Mouse (Mus musculus) intestine, embryonic 15.5 days (tissue): ENCODE results near the gene Gm10642. TPM values are rescaled to one million over a fixed set of nuclear protein-coding genes. Genes with fewer than 3 reads are reported as not detected.

Source experiments
- ATAC-seq: fragments of 200-750 bp; cut with Nextera tagmentation; 2 replicates; pipeline ENCODE4 v1.8.0; 2017; ENCODE audit warnings: moderate TSS enrichment, moderate library complexity
- H3K27ac ChIP-seq: fragments of 300-500 bp; sonication (generic); 2 replicates; pipeline ENCODE4 v1.5.1; 2015; ENCODE audit warnings: mild to moderate bottlenecking, inconsistent platforms
- H3K27me3 ChIP-seq: fragments of 300-500 bp; sonication (generic); replicated peaks from 2 replicates; pipeline ENCODE4 v1.6.1; 2015; ENCODE audit warnings: inconsistent platforms
- H3K36me3 ChIP-seq: fragments of 300-500 bp; sonication (generic); 2 replicates; pipeline ENCODE4 v1.6.1; 2015; ENCODE audit warnings: inconsistent platforms
- H3K4me1 ChIP-seq: fragments of 300-500 bp; sonication (generic); replicated peaks from 2 replicates; pipeline ENCODE4 v1.6.1; 2015; ENCODE audit warnings: inconsistent platforms
- H3K4me2 ChIP-seq: fragments of 300-500 bp; sonication (generic); replicated peaks from 2 replicates; pipeline ENCODE4 v1.6.1; 2015; ENCODE audit warnings: mild to moderate bottlenecking, inconsistent platforms
- H3K4me3 ChIP-seq: fragments of 300-500 bp; sonication (generic); replicated peaks from 2 replicates; pipeline ENCODE4 v1.5.1; 2015; ENCODE audit warnings: inconsistent platforms
- H3K9ac ChIP-seq: fragments of 300-500 bp; sonication (generic); 2 replicates; pipeline ENCODE4 v1.6.1; 2015; ENCODE audit warnings: inconsistent platforms
- H3K9me3 ChIP-seq: fragments of 300-500 bp; sonication (generic); 2 replicates; pipeline ENCODE4 v1.6.1; 2016; ENCODE audit warnings: inconsistent platforms
- WGBS: fragments of 180-500 bp; shearing (Covaris S2); methylation state at CpG from one replicate; pipeline ENCODE4 v1.1.7; 2015; 5-methylcytosine and 5-hydroxymethylcytosine counted together
- polyA plus RNA-seq: library from polyadenylated mRNA; unstranded; fragments of >200 nt; fragmentation: Nextera tagmentation; extraction: Ambion mirVana; gene quantifications from 2 replicates; pipeline ENCODE4 v1.2.1, GENCODE M21; 2015

Gm10642 gene
- polyA plus RNA-seq, 1 experiment from 2014 or later = 0.59 TPM

GRCm38 (mm10) chr9:70657013-70657967, 1.2 kb downstream of the Gm10642 start, which contains the start of gene Mindy2:
Mindy2 (minus strand) TSS chr9:70657174.
- 1% methylated on average over 67 of the region's 67 CpGs for WGBS
- H3K27me3 ChIP-seq = no peaks in the 10 kb centered on the region

GRCm38 (mm10) chr9:70658266-70658665, 2.2 kb downstream of the Gm10642 start:
- Histone ChIP-seq H3K27ac (no peak overlapping the region), H3K4me3 (no peak overlapping the region), H3K27me3 (no peaks in the 10 kb centered on the region), H3K4me1 (0 out of 2 replicates have a peak, but pooled peaks cover 5% of the 10 kb centered on the region), H3K4me2 (no peak overlapping the region), H3K9ac (no peak overlapping the region), H3K9me3 (no peaks in the 10 kb centered on the region), H3K36me3 (no peaks in the 10 kb centered on the region)
- 65% methylated on average over 2 of the region's 2 CpGs for WGBS
- ATAC-seq = no peak

More at GRCm38 (mm10) chr9:70657013-70657967, 1.2 kb downstream of the Gm10642 start, which contains the start of gene Mindy2:
- H3K36me3 ChIP-seq = no peaks in the 10 kb centered on the region
- peak within 1 kb of the TSS; percentile 86 for H3K4me3 ChIP-seq
- H3K9ac ChIP-seq = peak within 1 kb of the TSS; percentile 91
- no peaks in the 10 kb centered on the region for H3K9me3 ChIP-seq
- H3K27ac ChIP-seq = peak within 1 kb of the TSS; percentile 94
- peak; percentile 99 for ATAC-seq
- H3K4me1 ChIP-seq = 0 out of 2 replicates have a peak, but pooled peaks cover 5% of the 10 kb centered on the region
- H3K4me2 ChIP-seq = peak within 1 kb of the TSS; percentile 90

GRCm38 (mm10) chr9:70664847-70665246, 8.8 kb downstream of the Gm10642 start:
- no peaks in the 10 kb centered on the region for H3K9me3 ChIP-seq
- no peak overlapping the region for H3K4me3 ChIP-seq
- 76% methylated on average over 4 of the region's 4 CpGs for WGBS
- no peaks in the 10 kb centered on the region for H3K27me3 ChIP-seq
- H3K9ac ChIP-seq = no peak overlapping the region
- no peak overlapping the region for H3K27ac ChIP-seq
- no peak for ATAC-seq
- no peak overlapping the region for H3K4me2 ChIP-seq
- no peaks in the 10 kb centered on the region for H3K36me3 ChIP-seq
- H3K4me1 ChIP-seq = no peaks in the 10 kb centered on the region

GRCm38 (mm10) chr9:70665372-70666145, 9.5 kb downstream of the Gm10642 start:
- Histone ChIP-seq H3K27me3 (no peaks in the 10 kb centered on the region), H3K9ac (no peak overlapping the region), H3K27ac (no peak overlapping the region), H3K4me1 (no peaks in the 10 kb centered on the region), H3K4me2 (no peak overlapping the region), H3K36me3 (no peaks in the 10 kb centered on the region), H3K4me3 (no peak overlapping the region), H3K9me3 (no peaks in the 10 kb centered on the region)
- WGBS = 67% methylated on average over 16 of the region's 16 CpGs
- no peak for ATAC-seq

GRCm38 (mm10) chr9:70666811-70667210, 10.8 kb downstream of the Gm10642 start:
- 65% methylated on average over 7 of the region's 7 CpGs for WGBS
- no peaks in the 10 kb centered on the region for H3K4me1 ChIP-seq
- H3K9ac ChIP-seq = no peak overlapping the region
- H3K36me3 ChIP-seq = no peaks in the 10 kb centered on the region
- no peak overlapping the region for H3K27ac ChIP-seq
- H3K4me2 ChIP-seq = no peak overlapping the region
- no peaks in the 10 kb centered on the region for H3K9me3 ChIP-seq
- ATAC-seq = no peak
- no peak overlapping the region for H3K4me3 ChIP-seq
- no peaks in the 10 kb centered on the region for H3K27me3 ChIP-seq

- Histone ChIP-seq H3K9ac (no peak overlapping the region), H3K36me3 (no peaks in the 10 kb centered on the region), H3K27me3 (no peaks in the 10 kb centered on the region), H3K4me3 (no peak overlapping the region), H3K27ac (no peak overlapping the region), H3K4me1 (0 out of 2 replicates have a peak, but pooled peaks cover 2% of the 10 kb centered on the region), H3K9me3 (no peaks in the 10 kb centered on the region), H3K4me2 (no peak overlapping the region)
- no peak for ATAC-seq
Observed at GRCm38 (mm10) chr9:70668048-70668447, 12.0 kb downstream of the Gm10642 start.

GRCm38 (mm10) chr9:70669197-70669596, 13.1 kb downstream of the Gm10642 start:
- Histone ChIP-seq H3K9me3 (no peaks in the 10 kb centered on the region), H3K36me3 (no peaks in the 10 kb centered on the region), H3K4me1 (0 out of 2 replicates have a peak, but pooled peaks cover 2% of the 10 kb centered on the region), H3K9ac (no peak overlapping the region), H3K4me2 (no peak overlapping the region), H3K27ac (no peak overlapping the region), H3K27me3 (no peaks in the 10 kb centered on the region), H3K4me3 (no peak overlapping the region)
- ATAC-seq = peak; percentile 81
- WGBS = 44% methylated on average over 2 of the region's 2 CpGs

- Histone ChIP-seq H3K9me3 (no peaks in the 10 kb centered on the region), H3K9ac (no peak overlapping the region), H3K27me3 (no peaks in the 10 kb centered on the region), H3K4me2 (no peak overlapping the region), H3K4me3 (no peak overlapping the region), H3K4me1 (0 out of 2 replicates have a peak, but pooled peaks cover 2% of the 10 kb centered on the region), H3K27ac (no peak overlapping the region), H3K36me3 (no peaks in the 10 kb centered on the region)
- no peak for ATAC-seq
- WGBS = 61% methylated on average over 6 of the region's 6 CpGs
Observed at GRCm38 (mm10) chr9:70670381-70670780, 14.3 kb downstream of the Gm10642 start.

GRCm38 (mm10) chr9:70671278-70671677, 15.2 kb downstream of the Gm10642 start:
- no peaks in the 10 kb centered on the region for H3K27me3 ChIP-seq
- 0 out of 2 replicates have a peak, but pooled peaks cover 2% of the 10 kb centered on the region for H3K4me1 ChIP-seq
- no peak overlapping the region for H3K4me3 ChIP-seq
- H3K9ac ChIP-seq = no peak overlapping the region
- 72% methylated on average over 6 of the region's 6 CpGs for WGBS
- no peak overlapping the region for H3K4me2 ChIP-seq
- H3K36me3 ChIP-seq = no peaks in the 10 kb centered on the region
- no peak for ATAC-seq
- no peak overlapping the region for H3K27ac ChIP-seq
- no peaks in the 10 kb centered on the region for H3K9me3 ChIP-seq

GRCm38 (mm10) chr9:70671772-70672579, 15.9 kb downstream of the Gm10642 start:
- H3K4me2 ChIP-seq = no peak overlapping the region
- 0 out of 2 replicates have a peak overlapping the region, but pooled peaks have one; percentile 13 for H3K27ac ChIP-seq
- ATAC-seq = 0 out of 2 replicates have a peak, but pooled peaks have one; percentile 56

GRCm38 (mm10) chr9:70673656-70674055, 17.6 kb downstream of the Gm10642 start:
- Histone ChIP-seq H3K36me3 (no peaks in the 10 kb centered on the region), H3K9me3 (no peaks in the 10 kb centered on the region), H3K27me3 (no peaks in the 10 kb centered on the region), H3K4me3 (no peak overlapping the region), H3K27ac (no peak overlapping the region), H3K4me2 (no peak overlapping the region), H3K9ac (no peak overlapping the region), H3K4me1 (0 out of 2 replicates have a peak, but pooled peaks cover 2% of the 10 kb centered on the region)
- no peak for ATAC-seq
- 88% methylated on average over 4 of the region's 4 CpGs for WGBS

More at GRCm38 (mm10) chr9:70671772-70672579, 15.9 kb downstream of the Gm10642 start:
- Histone ChIP-seq H3K9ac (no peak overlapping the region), H3K4me3 (no peak overlapping the region), H3K9me3 (no peaks in the 10 kb centered on the region), H3K36me3 (no peaks in the 10 kb centered on the region), H3K4me1 (0 out of 2 replicates have a peak, but pooled peaks cover 2% of the 10 kb centered on the region), H3K27me3 (no peaks in the 10 kb centered on the region)
- 46% methylated on average over 10 of the region's 10 CpGs for WGBS
